Mouse (Mus musculus) brain, embryonic 14.5 days (tissue): ENCODE measurements around the gene Cep19.

Source experiments
- CTCF ChIP-seq: fragments of 200-500 bp; IDR thresholded peaks from 2 replicates; pipeline ENCODE4 v1.5.1; 2012; ENCODE audit warnings: inconsistent platforms, mild to moderate bottlenecking, moderate library complexity, borderline replicate concordance; ENCODE audit not compliant: insufficient read depth, insufficient read length; ENCODE audit errors: extremely low read depth
- POLR2A ChIP-seq: fragments of 200-500 bp; IDR thresholded peaks from 2 replicates; pipeline ENCODE4 v1.6.1; 2012; ENCODE audit warnings: mild to moderate bottlenecking, inconsistent platforms, borderline replicate concordance; ENCODE audit not compliant: poor library complexity, insufficient read depth, insufficient read length, severe bottlenecking; ENCODE audit errors: extremely low read depth

GRCm38 (mm10) chr16:32153976-32154375 is 54.4 kb downstream of the Cep19 start:
- TF ChIP-seq CTCF (no peak), POLR2A (no peak)
